ENCODE assay signal across 12 mouse cellular contexts in the genomic region with DNA sequence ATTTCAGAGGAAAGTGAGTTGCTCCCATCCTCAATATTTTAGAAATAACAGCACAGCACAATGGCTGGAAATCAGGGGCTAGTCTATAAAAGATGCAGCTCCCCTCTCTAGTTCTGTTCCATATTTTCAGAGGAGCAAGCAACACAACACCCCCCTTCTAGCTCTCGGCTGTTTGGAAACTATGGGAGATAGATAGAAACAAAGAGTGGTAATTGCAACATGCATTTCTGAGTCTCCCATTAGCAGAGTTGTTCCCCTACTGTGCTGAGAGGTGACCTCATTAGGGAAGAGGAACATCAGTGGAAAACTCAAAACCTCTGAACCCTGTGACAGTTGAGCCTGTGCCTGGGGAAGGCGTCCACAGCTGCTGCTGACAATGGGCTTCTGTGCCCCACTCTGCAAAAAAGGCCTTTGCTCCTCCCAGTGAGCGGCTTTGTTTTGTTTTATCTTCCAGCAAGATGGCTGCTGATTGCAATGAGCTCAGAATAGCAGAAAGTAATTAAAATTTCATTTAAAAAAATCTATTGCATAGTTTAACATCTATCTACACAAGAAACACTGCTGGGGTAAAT.
DNase-seq lines count a peak whose midpoint lies in the region; ATAC-seq and TF ChIP-seq lines count a peak whose summit lies in the region.
"Had no signal": no experiment of that assay in that cellular context is flagged by ENCODE, and none has a peak within 500 bp of the region (broad histone marks: within the 10 kb centered on the region; RNA-seq: fewer than 3 reads in every experiment).

No protein-coding gene starts in this region.

- TF ChIP-seq CTCF in forebrain, postnatal 0 days (IDR thresholded peaks at IDR 0.05; ENCODE audit: low read depth) = no peak

- H3K9ac ChIP-seq in neural tube, embryonic 12.5 days = no peak overlapping the region
- H3K9ac ChIP-seq in forebrain, postnatal 0 days = no peak overlapping the region
- H3K9ac ChIP-seq in midbrain, embryonic 11.5 days (ENCODE audit: low read length) = peak overlapping the region; percentile 30; the same call in 1 of the 2 replicates
- H3K9ac ChIP-seq: embryonic facial prominence, embryonic 12.5 days; limb, embryonic 15.5 days had no signal

- no peaks in the 10 kb centered on the region for H3K27me3 ChIP-seq in neural tube, embryonic 12.5 days (replicated peaks)
- H3K27me3 ChIP-seq in forebrain, postnatal 0 days (ENCODE audit: insufficient read depth, low read length) = no peaks in the 10 kb centered on the region
- no peaks in the 10 kb centered on the region for H3K27me3 ChIP-seq in midbrain, embryonic 11.5 days (ENCODE audit: control insufficient read depth, insufficient read depth, low read length)
- H3K27me3 ChIP-seq: embryonic facial prominence, embryonic 12.5 days; limb, embryonic 15.5 days had no signal

- 47% methylated on average over 3 of the region's 3 CpGs for whole genome bisulfite sequencing in neural tube, embryonic 12.5 days
- WGBS in forebrain, postnatal 0 days = 11% methylated on average over 3 of the region's 3 CpGs
- WGBS in midbrain, embryonic 11.5 days = 49% methylated on average over 3 of the region's 3 CpGs

- H3K9me3 ChIP-seq in neural tube, embryonic 12.5 days = no peaks in the 10 kb centered on the region
- no peaks in the 10 kb centered on the region for H3K9me3 ChIP-seq in forebrain, postnatal 0 days (ENCODE audit: low read length)
- no peaks in the 10 kb centered on the region for H3K9me3 ChIP-seq in midbrain, embryonic 11.5 days (ENCODE audit: control insufficient read depth, low read length)
- H3K9me3 ChIP-seq: embryonic facial prominence, embryonic 12.5 days; limb, embryonic 15.5 days had no signal

- no peak overlapping the region for H3K4me2 ChIP-seq in neural tube, embryonic 12.5 days (replicated peaks)
- H3K4me2 ChIP-seq in forebrain, postnatal 0 days (ENCODE audit: low read depth) = no peak overlapping the region
- no peak overlapping the region for H3K4me2 ChIP-seq in midbrain, embryonic 11.5 days
- H3K4me2 ChIP-seq: embryonic facial prominence, embryonic 12.5 days; limb, embryonic 15.5 days had no signal

- no peak for DNase-seq in neural tube, embryonic 10.5 days (ENCODE audit: extremely low spot score, low spot score)
- DNase-seq in forebrain, postnatal 0 days = peak; percentile 63
- DNase-seq in midbrain, embryonic 11.5 days (ENCODE audit: low spot score, missing footprints) = no peak
- peak; percentile 62 for DNase-seq in telencephalon, adult 2 months (ENCODE audit: low read depth, low spot score)
- DNase-seq in kidney, postnatal 10 days = no peak
- DNase-seq in embryo, embryonic 9.5 days (ENCODE audit: extremely low spot score) = no peak
- DNase-seq: kidney, postnatal 4 days; lung, postnatal 14 days had no signal

- no peak overlapping the region for H3K4me3 ChIP-seq in neural tube, embryonic 12.5 days
- H3K4me3 ChIP-seq in forebrain, postnatal 0 days (ENCODE audit: low read depth, low read length) = no peak overlapping the region
- H3K4me3 ChIP-seq in midbrain, embryonic 11.5 days (ENCODE audit: low read depth, low read length) = no peak overlapping the region
- H3K4me3 ChIP-seq: embryonic facial prominence, embryonic 12.5 days; limb, embryonic 15.5 days had no signal

- peaks cover 19% of the 10 kb centered on the region for H3K4me1 ChIP-seq in neural tube, embryonic 12.5 days
- H3K4me1 ChIP-seq in forebrain, postnatal 0 days (ENCODE audit: insufficient read depth) = peaks cover 22% of the 10 kb centered on the region
- H3K4me1 ChIP-seq in midbrain, embryonic 11.5 days (ENCODE audit: control insufficient read depth, insufficient read depth, low read length) = peaks cover 13% of the 10 kb centered on the region
- H3K4me1 ChIP-seq: embryonic facial prominence, embryonic 12.5 days had no signal

- ATAC-seq in neural tube, embryonic 12.5 days (ENCODE audit: low FRiP score, low read depth) = no peak
- ATAC-seq in forebrain, postnatal 0 days = peak; percentile 70
- no peak for ATAC-seq in midbrain, embryonic 11.5 days (ENCODE audit: low FRiP score)
- no peak for ATAC-seq in megakaryocyte-erythroid progenitor cell, adult 5-6 weeks (replicated peaks; ENCODE audit: low FRiP score, low TSS enrichment, poor library complexity, severe bottlenecking)

- peak overlapping the region; percentile 15; the same call in 1 of the 2 replicates for H3K27ac ChIP-seq in neural tube, embryonic 12.5 days
- peak overlapping the region; percentile 78 for H3K27ac ChIP-seq in forebrain, postnatal 0 days (ENCODE audit: low read depth, low read length)
- no peak overlapping the region for H3K27ac ChIP-seq in midbrain, embryonic 11.5 days (ENCODE audit: low read depth, low read length)
- H3K27ac ChIP-seq: embryonic facial prominence, embryonic 12.5 days; limb, embryonic 15.5 days had no signal

- H3K36me3 ChIP-seq in neural tube, embryonic 12.5 days = no peaks in the 10 kb centered on the region
- no peaks in the 10 kb centered on the region for H3K36me3 ChIP-seq in forebrain, postnatal 0 days (ENCODE audit: insufficient read depth)
- H3K36me3 ChIP-seq in midbrain, embryonic 11.5 days (ENCODE audit: control insufficient read depth, insufficient read depth, low read length) = no peaks in the 10 kb centered on the region
- H3K36me3 ChIP-seq: embryonic facial prominence, embryonic 12.5 days; limb, embryonic 15.5 days had no signal

Comparison
In these comparisons a context has a peak if more than half of its experiments do, and no peak if none do; other contexts are left out.
1. DNase-seq: peak in forebrain, postnatal 0 days (single experiment) and telencephalon, adult 2 months (single experiment); none in neural tube, embryonic 10.5 days (single experiment), midbrain, embryonic 11.5 days (single experiment), kidney, postnatal 10 days (single experiment) and embryo, embryonic 9.5 days (single experiment).